Mouse (Mus musculus) brain, embryonic 14.5 days (tissue): ENCODE results near the gene Hist4h4.

ENCODE experiments used
- CTCF ChIP-seq: fragments of 200-500 bp; IDR thresholded peaks from 2 replicates; pipeline ENCODE4 v1.5.1; 2012; ENCODE audit warnings: inconsistent platforms, mild to moderate bottlenecking, moderate library complexity, borderline replicate concordance; ENCODE audit not compliant: insufficient read depth, insufficient read length; ENCODE audit errors: extremely low read depth
- POLR2A ChIP-seq: fragments of 200-500 bp; IDR thresholded peaks from 2 replicates; pipeline ENCODE4 v1.6.1; 2012; ENCODE audit warnings: mild to moderate bottlenecking, inconsistent platforms, borderline replicate concordance; ENCODE audit not compliant: poor library complexity, insufficient read depth, insufficient read length, severe bottlenecking; ENCODE audit errors: extremely low read depth

DNA sequence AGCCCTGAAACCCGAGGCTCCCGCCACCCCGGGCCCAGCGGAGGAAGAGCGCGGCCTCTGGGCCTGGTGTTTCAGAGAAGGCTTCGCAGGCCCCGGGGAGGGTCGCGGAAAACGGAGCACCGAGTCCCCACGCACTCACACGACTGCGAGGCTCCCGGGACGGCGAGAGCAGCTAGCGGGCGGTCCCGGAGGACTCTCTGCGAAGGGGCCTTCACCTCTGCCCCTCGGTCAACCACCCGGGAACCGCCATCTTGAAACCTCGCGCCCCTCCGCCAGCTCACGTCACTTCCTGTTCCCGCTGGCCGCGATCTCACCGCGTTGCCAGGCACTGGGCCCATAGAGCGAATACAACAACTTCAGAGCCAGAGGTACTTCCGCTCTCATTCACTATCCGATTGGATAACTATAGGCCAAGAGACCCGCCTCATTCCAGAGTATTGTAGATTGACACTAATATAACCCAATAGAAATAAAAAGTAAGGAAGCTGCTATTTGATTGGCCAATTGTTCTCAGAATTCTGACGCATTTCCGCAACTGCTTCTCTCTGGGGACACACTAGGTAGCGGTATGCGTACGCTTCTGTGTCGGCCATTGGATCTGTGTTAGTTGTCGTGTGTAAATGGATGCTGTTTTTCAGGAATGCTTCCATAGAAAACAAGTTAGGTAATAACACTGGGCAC lies 23.8 kb upstream of the Hist4h4 start, which contains the start of gene Wbp11:
- TF ChIP-seq POLR2A, result peak; percentile 68; the same call in 1 of the 2 replicates
- no peak; the same call in 1 of the 2 replicates for TF ChIP-seq CTCF
